Mouse (Mus musculus) CD4-positive, CD25-positive, alpha-beta regulatory T cell, adult 2 months (primary cell): ENCODE results near the gene Vmn1r120.
"Not testable (repeated sequence)": the region's sequence is repeated elsewhere in the genome, so short reads cannot be mapped to it uniquely, and the experiment has no call there.

Experiments
- DNase-seq: peaks from one replicate; pipeline ENCODE4 v3.0.0-alpha.2; 2012; ENCODE audit warnings: low read depth, low spot score

Gene Vmn1r120

GRCm38 (mm10) chr7:21053684-21054083 lies at the start of gene Vmn1r120:
Gene Vmn1r120, minus strand, starts transcription at chr7:21053784.
- DNase-seq = not testable (repeated sequence)

GRCm38 (mm10) chr7:21098413-21098812 lies 44.8 kb upstream of the Vmn1r120 start, which contains the start of gene Vmn1r121:
Gene Vmn1r121, minus strand, starts transcription at chr7:21098513.
- not testable (repeated sequence) for DNase-seq

- not testable (repeated sequence) for DNase-seq
These were observed 41.2 kb downstream of the Vmn1r120 start, which contains the start of gene Vmn1r119 for GRCm38 (mm10) chr7:21012355-21012754. Gene Vmn1r119, minus strand, starts transcription at chr7:21012455.
